Mouse (Mus musculus) spleen, adult 12 weeks (tissue): ENCODE results near the gene Gucy1b1.

Experiments
- DNase-seq: peaks from one replicate; pipeline ENCODE4 v3.0.0; 2022; ENCODE audit warnings: low spot score

The Gucy1b1 gene

GRCm38 (mm10) chr3:82036262-82037044, 38.0 kb downstream of the Gucy1b1 start:
- DNase-seq: no peak

DNA sequence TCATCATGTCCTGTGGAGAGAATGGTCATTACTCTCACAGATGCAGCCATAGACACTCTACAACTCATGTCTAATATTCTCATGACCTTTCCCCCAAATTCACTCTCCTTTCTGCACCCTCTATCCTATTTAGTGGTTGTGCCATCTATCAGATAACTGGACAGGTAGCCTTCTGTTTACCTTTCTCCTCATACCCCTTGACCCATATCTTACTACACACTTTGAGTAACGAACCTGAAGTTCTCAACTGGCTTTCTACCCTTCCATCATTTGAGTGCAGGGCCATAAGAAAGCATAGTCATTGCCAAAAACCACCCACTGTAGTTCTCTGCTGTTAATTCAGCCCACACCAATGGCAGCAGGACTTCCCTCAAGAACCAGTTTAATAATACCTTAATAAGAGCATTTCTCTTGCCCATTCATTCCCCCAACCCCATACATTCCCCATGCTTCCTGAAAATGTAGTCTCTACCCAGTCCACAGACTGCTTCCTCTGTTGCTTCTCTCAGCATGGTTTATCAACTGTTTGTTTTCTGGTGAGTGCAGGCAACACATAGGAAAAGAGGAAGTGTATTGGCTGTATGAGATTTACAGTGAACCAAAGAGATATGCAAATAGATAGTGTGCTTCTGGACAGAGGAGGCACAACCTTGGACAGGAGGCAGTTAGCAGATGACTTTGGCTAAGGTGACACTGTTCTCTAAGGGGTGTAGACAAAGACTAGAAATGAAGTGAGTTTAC, 44.3 kb downstream of the Gucy1b1 start:
- no peak for DNase-seq

- no peak for DNase-seq
Measured at GRCm38 (mm10) chr3:82029229-82029628, 45.3 kb downstream of the Gucy1b1 start.

GRCm38 (mm10) chr3:82027286-82027685, 47.2 kb downstream of the Gucy1b1 start:
- no peak for DNase-seq

DNA sequence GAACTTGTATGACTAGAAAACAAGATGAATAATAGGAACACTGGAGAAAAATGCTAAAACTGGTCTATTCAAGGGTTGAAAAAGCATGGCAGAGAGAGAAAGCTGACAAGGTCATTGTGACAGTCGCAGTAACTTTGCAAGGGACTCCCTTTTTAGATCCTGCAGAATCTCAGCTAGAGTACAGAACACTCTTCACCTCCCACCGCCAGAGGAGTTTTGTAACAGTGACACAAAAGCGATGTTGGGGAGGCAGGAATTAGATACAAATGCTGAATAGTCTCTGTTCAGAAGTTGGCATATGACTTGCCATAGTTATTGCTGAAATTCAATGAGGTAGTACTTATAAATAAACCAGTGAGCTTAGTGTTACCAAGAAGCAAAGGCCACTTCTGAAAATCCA, 51.4 kb downstream of the Gucy1b1 start:
- no peak for DNase-seq

DNA sequence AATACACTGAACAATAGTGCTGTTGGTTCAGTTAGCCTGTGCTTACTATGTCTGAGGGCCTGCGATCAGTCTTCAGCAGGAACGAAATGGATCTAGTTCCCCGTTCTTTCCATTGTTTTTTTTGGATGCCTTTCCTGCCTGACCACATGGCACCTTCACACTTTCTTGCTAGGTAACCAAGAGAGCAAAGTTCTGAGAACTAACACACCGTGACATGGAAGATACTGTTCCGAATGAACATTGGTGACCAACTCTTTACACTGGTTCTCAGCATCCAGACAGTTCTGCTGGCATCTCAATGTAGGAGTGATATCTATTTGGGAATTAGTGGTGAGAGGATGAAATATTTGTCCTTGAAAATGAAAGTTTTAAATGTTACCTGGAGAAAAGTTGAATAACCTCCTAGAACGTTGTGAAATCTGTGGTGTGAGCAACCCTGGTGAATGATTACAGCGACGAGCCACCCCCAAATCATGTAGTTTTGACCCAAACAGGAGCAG, 52.0 kb downstream of the Gucy1b1 start:
- no peak for DNase-seq

DNA sequence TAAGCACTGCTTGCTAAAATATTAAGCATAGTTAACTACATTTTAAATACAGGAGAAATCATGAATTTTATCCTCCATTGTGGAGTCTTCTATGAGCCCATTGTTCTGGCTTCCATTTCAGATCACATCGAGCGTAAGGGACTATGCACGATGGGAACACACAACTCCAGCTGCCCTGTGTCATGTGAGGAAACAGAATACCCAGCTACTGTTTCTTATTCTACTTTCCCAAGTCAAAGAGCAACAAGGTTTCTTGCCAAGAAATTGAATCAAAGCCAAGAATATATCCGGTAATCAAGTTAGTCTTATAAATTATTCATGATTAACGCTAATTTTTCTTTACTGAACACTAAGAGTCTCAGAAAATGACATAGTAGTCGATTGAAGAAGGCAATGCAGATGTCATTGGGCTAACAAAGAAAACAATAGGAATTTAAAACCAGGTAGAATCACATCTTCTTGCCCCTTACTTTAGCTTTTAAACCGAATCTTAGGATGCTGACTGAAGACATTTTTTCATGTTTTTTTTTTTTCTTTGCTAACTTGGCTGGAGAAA, 60.3 kb downstream of the Gucy1b1 start:
- no peak for DNase-seq

DNA sequence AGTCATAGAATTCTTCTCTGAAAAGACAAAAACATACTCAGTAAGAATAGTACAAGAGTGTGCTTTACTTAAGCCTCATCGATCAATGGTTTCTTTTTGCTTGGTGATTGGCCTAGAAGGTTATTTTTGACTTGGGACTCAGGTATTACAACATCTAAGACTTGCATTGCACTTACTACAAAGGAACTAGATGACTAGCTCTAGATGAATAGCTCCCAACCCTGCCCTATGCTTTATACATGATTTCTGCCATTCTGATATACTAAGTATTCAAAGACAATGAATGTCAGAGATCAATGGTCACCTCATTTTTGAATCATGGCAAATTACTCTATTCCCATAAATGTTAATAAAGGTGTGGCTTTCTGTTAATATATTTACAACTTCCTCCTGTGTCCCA, 67.5 kb downstream of the Gucy1b1 start:
- no peak for DNase-seq

DNA sequence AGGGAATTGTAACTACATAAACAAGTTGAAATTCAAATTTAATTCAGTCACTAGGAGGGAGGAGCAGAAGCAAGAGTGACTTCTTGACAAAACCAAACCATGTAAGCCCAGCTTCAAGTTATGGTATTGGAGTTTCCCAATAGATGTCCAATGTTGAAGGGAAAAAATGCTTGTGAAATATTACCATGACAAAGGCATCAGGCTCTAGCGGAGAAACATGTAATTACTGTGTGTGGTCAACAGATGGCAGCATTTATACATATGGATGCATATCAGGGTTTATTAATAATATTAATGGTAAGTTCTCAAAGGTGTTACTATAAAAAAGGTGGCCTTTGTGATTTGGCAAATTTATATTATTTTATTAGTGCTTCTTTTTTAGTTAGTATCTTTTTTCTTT, 78.5 kb downstream of the Gucy1b1 start:
- no peak for DNase-seq

DNA sequence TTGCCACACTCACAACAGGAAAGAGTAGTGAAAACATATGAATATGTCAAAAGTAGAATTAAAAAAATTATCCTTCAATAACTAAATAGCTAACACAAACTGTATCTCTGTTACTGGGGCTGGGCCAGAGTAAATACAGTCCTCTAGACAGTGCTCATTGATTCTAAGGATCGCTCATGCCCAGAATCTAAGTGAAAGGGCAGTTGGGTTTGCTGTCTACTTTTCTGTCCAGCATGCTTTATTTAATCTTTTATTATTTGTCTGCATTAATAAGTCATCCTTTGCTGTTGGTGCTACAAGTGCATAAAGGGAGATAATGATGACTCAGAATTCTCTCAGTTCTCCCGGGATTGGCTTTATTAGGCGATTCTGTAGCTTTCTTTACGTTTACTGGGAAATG, 79.1 kb downstream of the Gucy1b1 start:
- DNase-seq: no peak

DNA sequence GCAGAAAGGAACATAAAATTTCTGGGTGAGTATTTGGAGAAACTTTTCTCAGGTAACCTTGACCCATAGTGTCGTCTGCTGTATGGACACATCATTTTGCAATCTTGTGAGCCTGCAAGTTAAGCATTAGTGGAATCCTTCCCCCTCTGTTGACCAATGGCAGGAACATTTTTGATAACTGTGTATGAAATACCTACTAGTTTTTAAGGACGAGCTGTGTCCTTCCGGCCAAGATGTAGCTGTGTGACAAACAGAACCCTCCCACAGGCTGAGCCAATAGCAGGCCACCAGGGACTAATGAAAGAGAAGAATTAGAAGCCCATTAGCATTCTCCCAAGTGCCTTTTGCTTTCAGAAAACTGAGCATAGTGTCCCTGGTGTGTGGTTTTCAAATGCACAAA, 84.0 kb downstream of the Gucy1b1 start:
- DNase-seq: no peak

GRCm38 (mm10) chr3:81989692-81990141, 84.8 kb downstream of the Gucy1b1 start:
- no peak for DNase-seq

DNA sequence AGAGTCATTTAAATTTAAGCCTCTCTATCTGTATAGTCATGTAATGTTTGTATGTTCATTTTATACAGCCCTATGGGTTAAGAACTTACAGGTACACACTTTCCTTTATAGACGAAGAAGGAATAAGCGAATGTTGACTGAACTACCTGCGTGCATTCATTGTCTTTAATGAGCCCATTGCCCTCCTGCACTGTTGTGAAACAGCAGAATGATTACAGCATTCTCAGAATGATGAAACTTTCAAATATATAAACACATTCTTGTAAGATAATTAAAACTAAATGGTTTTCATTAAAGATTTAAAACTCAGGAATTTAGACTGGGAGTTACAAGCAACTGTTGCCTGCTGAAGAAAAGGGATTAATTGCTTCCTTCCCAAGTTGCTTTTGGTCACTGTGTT, 86.9 kb downstream of the Gucy1b1 start:
- no peak for DNase-seq

DNA sequence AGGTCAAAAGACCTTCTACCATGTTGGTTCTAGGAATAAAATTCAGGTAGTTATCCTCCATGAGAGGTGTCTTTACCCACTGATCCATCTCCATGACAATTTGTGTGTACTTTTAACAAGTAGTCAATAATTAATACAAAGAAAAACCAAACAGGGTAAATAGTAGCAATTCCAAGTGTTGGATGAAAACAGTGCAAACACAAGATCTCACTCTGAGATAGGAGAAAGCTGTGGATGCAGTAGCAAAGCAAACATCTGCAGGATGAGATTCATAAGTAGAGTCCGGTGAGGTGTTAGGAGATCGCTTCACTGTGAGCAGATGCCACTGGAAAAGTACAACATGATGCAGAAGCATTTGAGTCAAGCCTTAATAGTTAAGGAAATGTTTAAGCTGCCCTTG, 88.4 kb downstream of the Gucy1b1 start:
- DNase-seq: no peak

DNA sequence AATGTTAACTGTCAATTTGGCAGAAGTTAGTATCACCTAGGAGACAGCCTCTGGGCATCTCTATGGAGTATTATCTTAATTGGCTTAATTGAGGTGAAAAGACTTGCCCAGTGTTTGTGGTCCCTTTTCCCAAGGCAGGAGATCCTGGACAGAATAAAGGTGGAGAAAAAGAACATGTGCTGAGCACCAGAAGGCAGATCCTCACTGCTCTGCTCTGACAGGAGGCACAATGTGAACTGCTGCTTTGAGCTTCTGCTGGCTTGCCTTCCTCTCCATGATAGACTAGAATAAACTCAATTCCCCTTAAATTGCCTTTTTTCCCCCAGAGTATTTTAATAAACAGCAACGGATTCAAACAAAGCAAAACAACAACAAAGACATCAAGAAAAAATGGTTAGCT, 89.4 kb downstream of the Gucy1b1 start:
- no peak for DNase-seq

DNA sequence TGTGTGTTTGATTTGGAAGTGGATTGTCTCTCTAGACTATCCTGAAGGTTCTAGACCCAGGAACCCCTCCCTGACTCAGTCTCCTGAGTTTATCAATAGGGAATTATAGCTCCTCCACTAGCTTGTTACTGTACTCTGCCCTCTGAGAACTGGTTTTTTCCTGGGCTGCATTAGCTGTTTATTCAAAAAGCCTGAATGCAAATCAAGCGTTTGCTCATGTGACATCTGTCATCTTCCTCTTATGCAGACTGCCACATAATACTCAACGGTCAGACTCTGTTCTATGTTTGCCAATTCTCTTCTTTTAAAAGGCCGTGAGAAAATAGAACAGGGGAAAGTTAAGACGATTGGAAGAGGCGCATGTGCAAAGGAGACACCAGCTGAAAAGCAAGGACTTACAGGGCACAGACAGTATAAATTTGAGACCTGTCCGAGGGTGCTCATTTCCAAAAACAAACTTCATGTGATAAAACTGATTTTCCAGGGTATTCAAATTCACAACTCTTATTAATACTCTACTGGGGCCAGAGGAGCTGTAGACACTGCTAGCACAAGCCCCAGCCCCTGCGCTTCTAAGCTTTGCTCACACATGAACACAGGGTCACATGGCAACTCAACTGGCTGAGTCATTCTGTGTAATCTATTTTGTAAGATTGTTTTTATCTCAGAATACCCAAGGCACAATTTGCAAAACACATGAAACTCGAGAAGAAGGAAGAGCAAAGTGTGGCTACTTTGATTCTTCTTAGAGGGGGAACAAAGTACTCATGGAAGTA, 91.2 kb downstream of the Gucy1b1 start:
- DNase-seq: no peak
